Mouse (Mus musculus) liver, adult 2 months (tissue): ENCODE measurements around the gene Hpcal1.

ENCODE experiments used
- CTCF ChIP-seq: fragments of 200-500 bp; IDR thresholded peaks from 2 replicates; pipeline ENCODE4 v1.5.1; 2011; ENCODE audit warnings: low read depth, low read length, control low read depth
- POLR2A ChIP-seq: fragments of 200-500 bp; IDR thresholded peaks from 2 replicates; pipeline ENCODE4 v1.6.1; 2011; ENCODE audit warnings: low read length, control low read depth; ENCODE audit not compliant: insufficient read depth; ENCODE audit errors: extremely low read depth

DNA sequence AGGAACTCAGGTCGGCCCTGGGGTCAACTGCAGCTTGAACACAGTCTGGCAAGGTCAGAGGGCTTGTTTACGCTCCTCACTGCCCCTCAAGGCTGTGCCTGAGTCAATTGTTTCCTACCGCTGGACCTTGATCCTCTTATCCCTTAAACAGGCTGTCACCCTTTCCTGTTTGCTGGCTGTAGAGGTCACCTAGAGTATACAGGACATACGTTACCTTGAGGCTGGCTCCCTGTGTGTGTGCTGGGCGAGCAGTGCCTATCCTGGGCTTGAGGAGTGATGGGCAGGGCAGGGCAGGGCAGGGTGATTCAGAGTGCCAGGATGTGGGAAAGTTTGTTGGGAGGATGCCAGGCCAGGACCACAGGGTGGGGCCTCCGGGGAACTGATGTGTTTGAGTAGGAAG, 47.8 kb downstream of the Hpcal1 start:
- TF ChIP-seq POLR2A: no peak
- no peak for TF ChIP-seq CTCF
